Mouse (Mus musculus) splenic B cell, adult 2 months (primary cell): ENCODE measurements around the gene Gm45234.

Experiments
- DNase-seq: peaks from one replicate; pipeline ENCODE4 v3.0.0-alpha.2; 2011; ENCODE audit warnings: low read depth, low spot score
- H3K27me3 ChIP-seq: 2 replicates; pipeline ENCODE4 v1.6.1; 2012; ENCODE audit warnings: mild to moderate bottlenecking, low read length, moderate library complexity, mixed read lengths; ENCODE audit not compliant: control insufficient read depth, poor library complexity, insufficient read depth, severe bottlenecking
- H3K36me3 ChIP-seq: 2 replicates; pipeline ENCODE4 v1.6.1; 2012; ENCODE audit warnings: mild to moderate bottlenecking, low read length, moderate library complexity, mixed read lengths; ENCODE audit not compliant: control insufficient read depth, poor library complexity, insufficient read depth, severe bottlenecking

Gene Gm45234

GRCm38 (mm10) chr6:124755306-124755705 lies 515 bp downstream of the Gm45234 start:
- no peaks in the 10 kb centered on the region for H3K27me3 ChIP-seq
- H3K36me3 ChIP-seq: no peaks in the 10 kb centered on the region
- DNase-seq: no peak

- Histone ChIP-seq H3K36me3 (no peaks in the 10 kb centered on the region), H3K27me3 (no peaks in the 10 kb centered on the region)
- DNase-seq: no peak
Measured at GRCm38 (mm10) chr6:124753861-124754260, 2.0 kb downstream of the Gm45234 start.

- no peak for DNase-seq
- H3K27me3 ChIP-seq: no peaks in the 10 kb centered on the region
- no peaks in the 10 kb centered on the region for H3K36me3 ChIP-seq
Measured at GRCm38 (mm10) chr6:124750405-124750804, 5.4 kb downstream of the Gm45234 start.

DNA sequence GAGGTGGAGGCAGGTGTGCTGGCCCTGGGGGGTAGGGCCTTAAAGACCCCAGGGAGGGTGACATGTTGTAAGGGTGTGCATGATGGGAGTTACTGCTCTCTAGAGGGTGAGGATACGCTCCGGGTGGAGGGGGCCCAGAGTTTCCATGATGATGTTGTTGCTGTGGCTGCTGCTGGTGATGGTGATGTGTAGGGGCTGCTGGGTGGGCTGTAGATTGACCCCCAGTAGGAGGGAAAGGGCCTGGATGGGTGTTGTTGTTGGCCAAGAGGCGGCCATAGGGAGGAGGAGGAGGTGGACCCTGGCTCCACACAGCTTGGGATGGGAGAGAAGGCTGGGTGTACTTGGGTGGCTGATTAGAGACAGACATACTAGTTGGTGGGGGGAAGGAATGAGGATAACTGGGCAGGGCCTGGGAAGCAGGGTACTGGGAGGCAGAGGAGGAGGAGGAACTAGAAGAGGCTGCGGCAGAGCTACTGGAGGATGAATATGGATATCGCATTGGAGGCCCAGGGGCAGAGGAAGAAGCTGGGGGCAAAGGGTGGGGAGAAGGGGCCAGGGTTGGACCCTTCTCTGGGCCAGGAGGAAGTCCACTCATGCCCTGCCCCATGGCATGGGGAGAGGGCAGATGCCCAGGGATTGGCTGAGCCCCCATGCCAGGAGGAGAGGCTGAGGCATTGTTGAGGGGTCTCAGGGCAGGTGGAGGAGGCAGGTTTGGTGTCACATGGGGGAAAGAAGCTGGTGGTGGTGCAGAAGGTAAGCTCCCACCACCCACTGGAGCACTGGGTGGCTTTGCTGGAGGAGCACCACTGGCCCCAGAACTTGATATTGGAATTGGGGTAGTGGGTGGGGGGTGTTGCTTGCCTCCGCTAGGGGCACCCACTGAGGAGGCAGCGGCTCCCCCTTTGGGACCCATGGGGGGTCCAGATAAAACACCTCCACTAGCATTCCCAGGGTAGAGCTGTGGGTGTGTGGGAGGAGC lies 8.9 kb downstream of the Gm45234 start:
- DNase-seq: no peak
- Histone ChIP-seq H3K36me3 (no peaks in the 10 kb centered on the region; the same call in 1 of the 2 replicates), H3K27me3 (no peaks in the 10 kb centered on the region)

DNA sequence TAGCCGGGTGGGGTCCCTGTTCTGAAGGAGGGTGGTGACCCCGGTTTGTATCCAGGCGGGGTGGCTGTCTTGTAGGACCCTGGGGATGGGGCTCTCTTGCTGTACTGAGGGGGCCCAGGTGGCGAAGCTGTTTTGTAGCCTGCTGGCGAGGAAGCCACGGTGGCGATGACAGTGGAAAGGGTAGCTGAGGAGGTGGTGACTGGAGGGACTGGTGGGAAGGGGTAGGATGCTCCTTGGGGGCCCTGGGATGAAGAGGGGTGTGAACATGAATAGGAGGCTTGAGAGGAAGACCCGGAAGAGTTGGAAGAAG lies 9.6 kb downstream of the Gm45234 start:
- DNase-seq: no peak
- Histone ChIP-seq H3K27me3 (no peaks in the 10 kb centered on the region), H3K36me3 (no peaks in the 10 kb centered on the region; the same call in 1 of the 2 replicates)

- no peaks in the 10 kb centered on the region for H3K27me3 ChIP-seq
- H3K36me3 ChIP-seq: no peaks in the 10 kb centered on the region; the same call in 1 of the 2 replicates
- peak; percentile 96 for DNase-seq
Measured at GRCm38 (mm10) chr6:124745490-124746295, 10.1 kb downstream of the Gm45234 start.

- no peak for DNase-seq
- H3K36me3 ChIP-seq: no peaks in the 10 kb centered on the region; the same call in 1 of the 2 replicates
- H3K27me3 ChIP-seq: no peaks in the 10 kb centered on the region
Measured at GRCm38 (mm10) chr6:124744755-124745321, 11.0 kb downstream of the Gm45234 start.

- Histone ChIP-seq H3K36me3 (no peaks in the 10 kb centered on the region; the same call in 1 of the 2 replicates), H3K27me3 (no peaks in the 10 kb centered on the region)
- no peak for DNase-seq
Measured at GRCm38 (mm10) chr6:124743647-124744046, 12.2 kb downstream of the Gm45234 start.

- H3K27me3 ChIP-seq: no peaks in the 10 kb centered on the region
- no peaks in the 10 kb centered on the region; the same call in 1 of the 2 replicates for H3K36me3 ChIP-seq
- no peak for DNase-seq
Measured at GRCm38 (mm10) chr6:124742839-124743514, 12.8 kb downstream of the Gm45234 start.

GRCm38 (mm10) chr6:124741842-124742241 lies 14.0 kb downstream of the Gm45234 start:
- no peaks in the 10 kb centered on the region; the same call in 1 of the 2 replicates for H3K36me3 ChIP-seq
- no peaks in the 10 kb centered on the region for H3K27me3 ChIP-seq
- no peak for DNase-seq

DNA sequence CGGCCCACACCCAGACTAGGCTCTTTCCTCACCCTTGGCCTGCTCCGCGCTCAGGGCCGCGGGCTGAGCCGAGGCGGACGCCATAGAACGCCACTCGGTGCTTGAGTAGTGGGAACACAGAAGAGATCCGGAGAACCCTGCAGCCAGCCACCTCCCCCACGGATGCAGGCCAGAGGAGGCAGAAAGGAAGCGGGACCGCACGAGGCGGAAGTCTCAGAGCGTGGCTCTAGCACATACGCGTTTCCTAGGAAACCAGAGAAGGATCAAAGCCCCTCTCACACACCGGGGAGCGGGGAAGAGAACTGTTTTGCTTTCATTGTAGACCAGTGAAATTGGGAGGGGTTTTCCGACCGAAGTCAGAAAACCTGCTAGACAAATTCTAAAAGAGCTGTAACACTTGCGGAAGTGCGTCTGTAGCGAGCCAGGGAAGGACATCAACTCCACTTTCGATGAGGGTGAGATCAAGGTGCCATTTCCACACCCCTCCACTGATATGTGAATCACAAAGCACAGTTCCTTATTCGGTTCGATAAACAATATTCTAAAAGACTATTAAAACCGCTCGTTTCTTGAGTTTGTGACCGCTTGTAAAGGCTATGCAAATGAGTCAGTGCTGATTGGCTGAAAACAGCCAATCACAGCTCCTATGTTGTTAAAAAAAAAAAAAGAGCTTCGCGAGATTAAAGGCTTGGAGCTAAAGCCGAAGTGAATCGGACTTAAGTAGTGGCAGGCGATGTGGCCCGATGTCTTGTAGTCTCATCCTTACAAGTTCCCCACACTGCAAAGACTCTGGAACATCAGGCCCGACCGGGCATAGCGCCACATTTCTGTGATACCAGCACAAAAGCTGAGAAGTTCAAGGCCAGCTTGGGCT lies 14.7 kb downstream of the Gm45234 start, which contains the start of gene Grcc10:
Grcc10 (minus strand) TSS at position 487 of the 874 bp plus-strand sequence.
- no peaks in the 10 kb centered on the region for H3K27me3 ChIP-seq
- DNase-seq: peak; percentile 92
- H3K36me3 ChIP-seq: no peaks in the 10 kb centered on the region; the same call in 1 of the 2 replicates

GRCm38 (mm10) chr6:124740211-124740887 lies 15.5 kb downstream of the Gm45234 start:
- DNase-seq: peak; percentile 79
- no peaks in the 10 kb centered on the region for H3K27me3 ChIP-seq

GRCm38 (mm10) chr6:124739231-124739796 lies 16.5 kb downstream of the Gm45234 start:
- Histone ChIP-seq H3K36me3 (no peaks in the 10 kb centered on the region; the same call in 1 of the 2 replicates), H3K27me3 (no peaks in the 10 kb centered on the region)
- no peak for DNase-seq

More at GRCm38 (mm10) chr6:124740211-124740887, 15.5 kb downstream of the Gm45234 start:
- H3K36me3 ChIP-seq: no peaks in the 10 kb centered on the region; the same call in 1 of the 2 replicates
